Mouse (Mus musculus): ENCODE measurements around the gene Olfr543. TPM values are rescaled to one million over a fixed set of nuclear protein-coding genes. Genes with fewer than 3 reads are reported as not detected.

The Olfr543 gene
- total and polyA plus RNA-seq, 3 experiments, result 0.12 to 0.61 TPM; not detected in 1

GRCm38 (mm10) chr7:102517051-102517335 lies 35.5 kb upstream of the Olfr543 start:
- H3K27me3 ChIP-seq (ENCODE audit: control insufficient read depth in 1 of 2, insufficient read depth in 2 of 2, low read length in 2 of 2), result peaks cover 5 to 6% of the 10 kb centered on the region in 2 experiments; a peak in 3 of 4 replicates
- DNase-seq (ENCODE audit: low read depth, low spot score), result no peak
- TF ChIP-seq ZKSCAN1 (IDR thresholded peaks at IDR 0.05; ENCODE audit: low read depth, low read length), result no peak
- no peak for TF ChIP-seq MEF2A (IDR thresholded peaks at IDR 0.05; ENCODE audit: extremely low read depth, insufficient replicate concordance, low read depth, low read length, poor library complexity, severe bottlenecking)
- TF ChIP-seq MAZ (IDR thresholded peaks at IDR 0.05; ENCODE audit: low read depth, low read length), result no peak
- no peak for TF ChIP-seq POLR2A (IDR thresholded peaks at IDR 0.05; ENCODE audit: control insufficient read depth in 1 of 2, insufficient read depth in 1 of 2, low read depth in 1 of 2, low read length in 2 of 2, poor library complexity in 1 of 2)
- TF ChIP-seq UBTF (IDR thresholded peaks at IDR 0.05; ENCODE audit: borderline replicate concordance, insufficient read depth, low read depth, low read length), result no peak
- TF ChIP-seq CHD1 (IDR thresholded peaks at IDR 0.05; ENCODE audit: low read depth, low read length), result no peak
- no peak for TF ChIP-seq GATA1 (IDR thresholded peaks at IDR 0.05; ENCODE audit: low read depth, low read length)
- no peak for TF ChIP-seq CTCF (IDR thresholded peaks at IDR 0.05 in 2 of 3, conservative IDR thresholded peaks at IDR 0.05 in 1 of 3; ENCODE audit: control insufficient read depth in 1 of 3, insufficient read depth in 1 of 3, low read depth in 2 of 3, low read length in 3 of 3, poor library complexity in 1 of 3, severe bottlenecking in 1 of 3)
- TF ChIP-seq TBP (IDR thresholded peaks at IDR 0.05; ENCODE audit: low read depth, low read length), result no peak
- TF ChIP-seq USF2 (IDR thresholded peaks at IDR 0.05; ENCODE audit: borderline replicate concordance in 1 of 2, insufficient read depth in 1 of 2, low read depth in 1 of 2, low read length in 2 of 2), result no peak
- TF ChIP-seq NELFE (IDR thresholded peaks at IDR 0.05; ENCODE audit: low read depth, low read length), result no peak
- TF ChIP-seq MAX (IDR thresholded peaks at IDR 0.05; ENCODE audit: low read length), result no peak
- TF ChIP-seq NRF1 (IDR thresholded peaks at IDR 0.05; ENCODE audit: insufficient read depth, low read depth, low read length, poor library complexity, severe bottlenecking), result no peak
- TF ChIP-seq RAD21 (IDR thresholded peaks at IDR 0.05; ENCODE audit: low read depth, low read length), result no peak
- no peak for TF ChIP-seq HCFC1 (IDR thresholded peaks at IDR 0.05; ENCODE audit: low read depth, low read length)
- TF ChIP-seq JUND (IDR thresholded peaks at IDR 0.05; ENCODE audit: low read depth, low read length), result no peak
- TF ChIP-seq ETS1 (IDR thresholded peaks at IDR 0.05; ENCODE audit: low read depth, low read length), result no peak
- TF ChIP-seq ZC3H11A (IDR thresholded peaks at IDR 0.05; ENCODE audit: low read depth, low read length), result no peak
- no peak for TF ChIP-seq POLR2AphosphoS5 (IDR thresholded peaks at IDR 0.05; ENCODE audit: borderline replicate concordance, low read depth, low read length)
- H3K4me3 ChIP-seq (ENCODE audit: control insufficient read depth in 1 of 2, insufficient read depth in 1 of 2, low read depth in 2 of 2, low read length in 2 of 2), result no peak overlapping the region
- peaks cover 0 to 6% of the 10 kb centered on the region in 2 experiments; a peak in 1 of 4 replicates for H3K36me3 ChIP-seq (ENCODE audit: control insufficient read depth in 1 of 2, insufficient read depth in 2 of 2, low read length in 2 of 2)
- H3K9me3 ChIP-seq (replicated peaks; ENCODE audit: insufficient read depth, low read length), result no peaks in the 10 kb centered on the region
- peaks cover 2 to 11% of the 10 kb centered on the region in 2 experiments; a peak in 3 of 4 replicates for H3K4me1 ChIP-seq (ENCODE audit: control insufficient read depth in 1 of 2, insufficient read depth in 2 of 2, low read length in 2 of 2)
- H3K79me2 ChIP-seq (ENCODE audit: control insufficient read depth, insufficient read depth, low read length, poor library complexity), result peaks cover 1% of the 10 kb centered on the region; the same call in 1 of the 2 replicates
- no peak overlapping the region for H3K9ac ChIP-seq (ENCODE audit: control insufficient read depth, low read depth, low read length, poor library complexity, severe bottlenecking)
- H3K27ac ChIP-seq (ENCODE audit: control insufficient read depth, low read depth, low read length), result no peak overlapping the region

All from MEL (cell line).